Mouse (Mus musculus) liver, embryonic 14.5 days (tissue): ENCODE results near the gene Rxra. TPM values are rescaled to one million over a fixed set of nuclear protein-coding genes. Genes with fewer than 3 reads are reported as not detected.

ENCODE experiments used
- ATAC-seq: fragments of 200-750 bp; cut with Nextera tagmentation; 2 replicates; pipeline ENCODE4 v1.8.0; 2017; ENCODE audit warnings: moderate number of reproducible peaks, mild to moderate bottlenecking, moderate library complexity; ENCODE audit not compliant: insufficient read depth
- DNase-seq, 3 experiments: peaks; one replicate each; pipeline ENCODE4 v3.0.0-alpha.2; 2012 to 2013; ENCODE audit warnings: low read depth in 3 of 3, low spot score in 3 of 3
- H3K27ac ChIP-seq: fragments of 300-500 bp; sonication (generic); 2 replicates; pipeline ENCODE4 v1.5.1; 2014; ENCODE audit warnings: moderate library complexity, mild to moderate bottlenecking, control low read depth, inconsistent platforms
- H3K27me3 ChIP-seq: fragments of 300-500 bp; sonication (generic); 2 replicates; pipeline ENCODE4 v1.6.1; 2014; ENCODE audit warnings: mild to moderate bottlenecking, low read length, moderate library complexity; ENCODE audit not compliant: control insufficient read depth, insufficient read depth
- H3K36me3 ChIP-seq: fragments of 300-500 bp; sonication (generic); replicated peaks from 2 replicates; pipeline ENCODE4 v1.6.1; 2014; ENCODE audit warnings: low read depth; ENCODE audit not compliant: control insufficient read depth, insufficient read depth
- H3K4me1 ChIP-seq, 2 experiments: fragments of 200-500 bp in 1 of 2; fragments of 300-500 bp in 1 of 2; sonication (generic) in 1 of 2; replicated peaks; 2 replicates each; pipeline ENCODE4 v1.6.1; 2012 to 2014; ENCODE audit warnings: antibody characterized with exemption in 1 of 2, inconsistent platforms in 1 of 2, low read length in 1 of 2; ENCODE audit not compliant: control insufficient read depth in 2 of 2, insufficient read depth in 2 of 2
- H3K4me2 ChIP-seq: fragments of 300-500 bp; sonication (generic); 2 replicates; pipeline ENCODE4 v1.6.1; 2014; ENCODE audit warnings: low read depth, mild to moderate bottlenecking, control low read depth, moderate library complexity
- H3K4me3 ChIP-seq, 2 experiments: fragments of 200-500 bp in 1 of 2; fragments of 300-500 bp in 1 of 2; sonication (generic) in 1 of 2; 2 replicates each; pipeline ENCODE4 v1.5.1; 2012 to 2014; ENCODE audit warnings: low read depth in 2 of 2, low read length in 2 of 2, mild to moderate bottlenecking in 2 of 2, control low read depth in 1 of 2, inconsistent platforms in 1 of 2, moderate library complexity in 1 of 2; ENCODE audit not compliant: insufficient read depth in 1 of 2
- H3K9ac ChIP-seq: fragments of 300-500 bp; sonication (generic); replicated peaks from 2 replicates; pipeline ENCODE4 v1.6.1; 2014; ENCODE audit warnings: mild to moderate bottlenecking, control low read depth, moderate library complexity
- H3K9me3 ChIP-seq: fragments of 300-500 bp; sonication (generic); 2 replicates; pipeline ENCODE4 v1.6.1; 2016; ENCODE audit warnings: low read length, mixed read lengths; ENCODE audit not compliant: control insufficient read depth
- CTCF ChIP-seq: IDR thresholded peaks from 2 replicates; pipeline ENCODE4 v1.5.1; 2016; ENCODE audit warnings: antibody characterized with exemption, low read depth, control low read depth
- EP300 ChIP-seq: IDR thresholded peaks from 2 replicates; pipeline ENCODE4 v1.6.1; 2016; ENCODE audit warnings: antibody characterized with exemption, low read depth
- whole genome bisulfite sequencing: fragments of 180-500 bp; shearing (Covaris S2); extraction: QIAGEN DNeasy Blood & Tissue Kit; methylation state at CpG from one replicate; pipeline ENCODE4 v1.1.7; 2014; ENCODE audit not compliant: insufficient replicate concordance; 5-methylcytosine and 5-hydroxymethylcytosine counted together
- polyA plus RNA-seq, 2 experiments: library from polyadenylated mRNA; depleted of rRNA in 1 of 2; stranded (reverse) in 1 of 2; unstranded in 1 of 2; fragments of >200 nt; fragmentation: Nextera tagmentation in 1 of 2; extraction: Ambion mirVana in 1 of 2; gene quantifications; 2 replicates each; pipeline versions ENCODE4 v1.2.1 to v1.2.3; 2012 to 2014

The Rxra gene
- polyA plus RNA-seq, 2 experiments: 2.4 to 7.5 TPM

DNA sequence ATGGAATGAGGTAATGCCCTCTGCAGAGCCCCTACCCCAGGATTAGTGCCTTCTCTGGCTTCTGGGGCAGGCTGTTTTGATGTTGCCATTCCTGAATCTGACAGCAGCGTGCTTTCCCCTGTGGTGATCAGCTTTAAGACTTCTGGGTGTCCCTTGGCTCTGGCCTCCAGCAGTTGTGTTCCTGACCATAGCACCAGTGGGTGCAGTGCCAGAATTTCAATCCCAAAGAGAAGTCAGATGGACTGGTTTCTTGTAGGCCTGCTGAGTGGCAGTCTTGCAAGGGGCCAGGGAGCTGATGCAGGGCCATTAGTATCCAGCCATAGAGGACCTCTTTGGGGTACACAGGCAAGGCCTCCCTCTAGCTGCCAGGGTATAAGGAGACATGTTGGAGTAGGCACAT lies 10.8 kb downstream of the Rxra start:
- no peak overlapping the region for H3K4me3 ChIP-seq
- TF ChIP-seq CTCF (no peak), EP300 (no peak)
- no peak overlapping the region for H3K4me2 ChIP-seq
- no peaks in the 10 kb centered on the region for H3K36me3 ChIP-seq
- H3K9ac ChIP-seq: no peak overlapping the region
- H3K4me1 ChIP-seq: peaks cover 0 to 26% of the 10 kb centered on the region in 2 experiments; a peak in 2 of 4 replicates
- no peaks in the 10 kb centered on the region for H3K9me3 ChIP-seq
- H3K27me3 ChIP-seq: no peaks in the 10 kb centered on the region
- no peak overlapping the region for H3K27ac ChIP-seq
- DNase-seq (no peak), ATAC-seq (no peak)
- WGBS: 56% methylated on average over 1 of the region's 1 CpGs

DNA sequence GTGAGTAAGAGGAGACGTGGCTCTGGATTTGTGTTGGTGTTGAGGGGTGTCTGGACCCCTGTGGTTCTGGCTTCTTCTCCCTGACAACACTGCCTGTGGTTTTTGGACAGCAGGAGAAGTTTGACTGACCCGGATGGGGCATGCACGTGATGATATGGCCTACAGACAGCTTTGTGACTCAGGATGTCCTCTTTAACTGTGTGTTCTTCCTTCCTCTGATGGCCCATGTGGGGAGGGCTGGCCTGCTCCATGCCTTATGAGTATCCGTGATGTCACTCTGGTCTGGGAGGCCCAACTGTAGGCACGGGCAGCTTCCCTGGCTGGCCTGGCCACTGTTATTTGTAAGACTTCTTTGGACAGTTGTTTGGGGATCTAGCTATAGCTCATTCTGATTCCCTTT lies 11.7 kb downstream of the Rxra start:
- Histone ChIP-seq H3K9me3 (no peaks in the 10 kb centered on the region), H3K27me3 (no peaks in the 10 kb centered on the region), H3K4me3 (no peak overlapping the region), H3K27ac (no peak overlapping the region), H3K4me2 (no peak overlapping the region), H3K36me3 (no peaks in the 10 kb centered on the region), H3K9ac (no peak overlapping the region), H3K4me1 (peaks cover 0 to 34% of the 10 kb centered on the region in 2 experiments; a peak in 3 of 4 replicates)
- WGBS: 23% methylated on average over 5 of the region's 5 CpGs
- DNase-seq (no peak), ATAC-seq (0 out of 2 replicates have a peak, but pooled peaks have one; percentile 8)
- no peak for TF ChIP-seq CTCF
- no peak for TF ChIP-seq EP300

DNA sequence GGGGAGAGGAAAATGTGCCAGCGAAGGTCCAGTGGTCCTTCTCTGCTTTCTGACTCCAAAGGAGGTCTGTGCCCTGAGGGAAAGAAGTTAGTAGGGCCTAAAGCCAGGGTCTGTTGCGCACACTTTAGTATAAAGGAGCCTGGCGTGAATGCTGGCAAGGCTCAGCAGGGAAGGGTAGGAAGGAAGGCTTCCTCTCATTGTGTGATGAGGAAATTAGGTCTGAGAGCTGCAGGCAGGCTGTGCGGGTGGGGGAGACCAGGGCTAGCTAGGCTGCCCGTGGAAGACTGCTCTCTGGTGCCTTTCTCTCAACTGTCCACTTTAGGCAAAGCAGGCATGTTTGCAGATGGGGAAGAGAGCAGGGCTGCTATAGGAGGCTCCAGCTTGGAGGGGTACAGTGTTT lies 14.5 kb downstream of the Rxra start:
- Histone ChIP-seq H3K9me3 (no peaks in the 10 kb centered on the region), H3K4me2 (no peak overlapping the region), H3K4me3 (no peak overlapping the region), H3K4me1 (peaks cover 0 to 47% of the 10 kb centered on the region in 2 experiments), H3K9ac (no peak overlapping the region), H3K36me3 (no peaks in the 10 kb centered on the region), H3K27me3 (no peaks in the 10 kb centered on the region), H3K27ac (no peak overlapping the region)
- 56% methylated on average over 5 of the region's 5 CpGs for WGBS
- ATAC-seq (no peak), DNase-seq (no peak)
- TF ChIP-seq CTCF (no peak), EP300 (no peak)

DNA sequence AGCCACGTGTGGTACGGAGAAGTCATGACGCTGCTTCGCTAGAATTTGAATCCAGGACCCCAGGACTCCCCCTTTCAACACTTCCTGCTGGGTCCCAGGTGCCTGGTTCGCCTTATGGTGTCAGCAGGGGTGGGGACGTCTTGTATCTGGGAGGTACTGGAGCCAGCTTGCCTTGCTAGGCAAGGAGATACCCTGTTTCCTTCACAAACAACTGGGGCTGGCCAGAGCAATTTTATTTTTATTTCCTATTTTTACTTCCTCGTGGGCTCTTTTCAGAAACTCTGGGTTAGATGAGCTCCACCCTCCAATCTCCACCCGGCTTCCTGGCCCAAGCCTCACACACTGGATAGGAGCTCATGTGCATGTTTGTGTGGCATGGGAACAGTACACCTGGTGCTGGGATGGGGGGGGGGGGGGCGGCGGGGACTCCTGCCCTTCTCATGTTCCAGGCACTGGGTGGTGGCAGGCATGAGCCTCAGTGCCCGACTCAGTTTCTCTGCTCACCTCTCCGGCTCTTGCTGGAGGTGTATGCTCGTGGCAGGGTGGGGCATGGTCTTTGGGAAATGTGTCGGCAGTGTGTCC lies 15.0 kb downstream of the Rxra start:
- 59% methylated on average over 14 of the region's 14 CpGs for WGBS
- Histone ChIP-seq H3K27ac (no peak overlapping the region), H3K27me3 (no peaks in the 10 kb centered on the region), H3K9me3 (no peaks in the 10 kb centered on the region), H3K4me3 (no peak overlapping the region), H3K4me2 (no peak overlapping the region), H3K4me1 (peaks cover 0 to 43% of the 10 kb centered on the region in 2 experiments), H3K9ac (no peak overlapping the region), H3K36me3 (no peaks in the 10 kb centered on the region)
- DNase-seq (no peak), ATAC-seq (no peak)
- TF ChIP-seq EP300 (no peak), CTCF (no peak)

DNA sequence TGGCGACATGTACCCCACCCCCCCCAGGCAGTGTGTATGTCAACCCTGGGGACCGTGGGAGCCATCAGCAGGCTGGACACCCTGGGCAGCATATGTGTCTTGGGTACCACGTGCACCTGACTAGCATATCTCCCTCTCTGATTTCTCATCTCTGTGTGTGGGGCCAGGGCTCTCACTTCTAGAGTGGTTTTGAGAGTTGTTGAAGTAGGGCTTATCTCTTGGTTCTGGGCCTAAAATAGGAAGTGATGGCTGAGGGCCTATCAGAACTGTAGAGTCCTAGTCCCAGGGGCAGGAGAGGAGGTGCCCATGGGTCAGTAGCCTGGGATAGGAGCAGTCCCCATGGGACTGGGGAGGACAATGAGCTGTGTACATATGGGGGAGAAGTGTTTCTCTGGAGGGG lies 16.4 kb downstream of the Rxra start:
- H3K36me3 ChIP-seq: no peaks in the 10 kb centered on the region
- 38% methylated on average over 3 of the region's 3 CpGs for WGBS

More for the DNA sequence above, 16.4 kb downstream of the Rxra start:
- ATAC-seq (peak; percentile 34; the same call in 1 of the 2 replicates), DNase-seq (no peak)
- Histone ChIP-seq H3K27ac (no peak overlapping the region), H3K9ac (no peak overlapping the region), H3K4me1 (peaks cover 0 to 40% of the 10 kb centered on the region in 2 experiments), H3K9me3 (no peaks in the 10 kb centered on the region), H3K4me3 (no peak overlapping the region), H3K27me3 (no peaks in the 10 kb centered on the region), H3K4me2 (no peak overlapping the region)
- TF ChIP-seq CTCF (no peak), EP300 (no peak)
